Mouse (Mus musculus) megakaryocyte, embryonic 14.5 days (primary cell): ENCODE data around the gene Rsph3b.
"Not testable (repeated sequence)": the region's sequence is repeated elsewhere in the genome, so short reads cannot be mapped to it uniquely, and the experiment has no call there.

ENCODE experiments used
- FLI1 ChIP-seq: IDR thresholded peaks from 2 replicates; pipeline ENCODE4 v1.6.1; 2012; ENCODE audit warnings: low read length, inconsistent platforms, mixed read lengths
- GATA1 ChIP-seq: IDR thresholded peaks from 3 replicates; pipeline ENCODE4 v1.6.1; 2012; ENCODE audit warnings: mixed read lengths, low read length, inconsistent platforms, borderline replicate concordance

GRCm38 (mm10) chr17:6960776-6961175 is 12.3 kb upstream of the Rsph3b start, which contains the start of gene Tagap1:
- TF ChIP-seq GATA1, FLI1: not testable (repeated sequence)
